Mouse (Mus musculus) bone marrow macrophage, adult 2 months (primary cell): ENCODE measurements at regions not wholly inside any gene's neighbourhood (a gene's known extent, or its start where the extent isn't known, plus 50 kb on each side); places are given as distances from the start of the nearest gene placed in this dataset.
A peak's percentile ranks its signal among the peaks of the same experiment; 100 is the strongest.

Experiments
- H3K27ac ChIP-seq: 2 replicates; pipeline ENCODE4 v1.5.1; 2012; ENCODE audit warnings: low read depth, low read length; ENCODE audit not compliant: insufficient read depth
- H3K4me1 ChIP-seq: 2 replicates; pipeline ENCODE4 v1.6.1; 2012; ENCODE audit warnings: low read length; ENCODE audit not compliant: control insufficient read depth, insufficient read depth
- H3K4me3 ChIP-seq: 2 replicates; pipeline ENCODE4 v1.5.1; 2012; ENCODE audit warnings: mild to moderate bottlenecking, low read length, moderate library complexity; ENCODE audit not compliant: insufficient read depth
- CTCF ChIP-seq: IDR thresholded peaks from 2 replicates; pipeline ENCODE4 v1.5.1; 2012; ENCODE audit warnings: low read depth, mild to moderate bottlenecking, low read length, moderate library complexity
- POLR2A ChIP-seq: IDR thresholded peaks from 2 replicates; pipeline ENCODE4 v1.6.1; 2012; ENCODE audit warnings: mild to moderate bottlenecking, low read depth, low read length, borderline replicate concordance

DNA sequence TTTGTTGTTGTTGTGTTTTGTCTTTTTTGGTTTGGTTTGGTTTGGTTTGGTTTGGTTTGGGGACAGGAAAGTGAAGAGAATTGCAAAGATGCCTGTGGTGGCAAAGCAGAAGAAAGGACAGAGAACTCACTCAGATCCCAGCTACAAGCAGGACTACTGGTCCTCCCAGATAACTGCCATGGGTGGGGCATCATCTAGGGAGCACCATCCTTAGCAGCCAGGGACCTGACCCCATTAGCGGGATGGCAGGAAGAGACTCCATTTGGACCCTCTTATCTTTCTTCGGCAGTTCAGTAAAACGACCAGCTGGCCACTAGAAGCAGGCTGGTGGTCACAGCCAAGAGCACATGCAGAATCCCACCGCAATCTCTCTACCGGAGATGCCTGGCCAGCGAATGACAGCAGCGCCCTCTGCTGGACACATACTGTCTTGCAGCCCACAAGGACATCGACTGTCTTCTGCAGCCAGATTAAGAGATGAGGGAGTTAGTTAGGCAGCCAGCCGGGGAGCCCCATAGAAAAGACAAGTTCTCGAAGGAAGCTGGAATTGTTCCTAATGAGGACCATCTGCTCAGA is 119.8 kb downstream of the Gm9195 start:
- H3K27ac ChIP-seq: no peak overlapping the region
- H3K4me3 ChIP-seq: no peak overlapping the region
- no peaks in the 10 kb centered on the region for H3K4me1 ChIP-seq
- TF ChIP-seq CTCF (peak; percentile 77), POLR2A (no peak)

DNA sequence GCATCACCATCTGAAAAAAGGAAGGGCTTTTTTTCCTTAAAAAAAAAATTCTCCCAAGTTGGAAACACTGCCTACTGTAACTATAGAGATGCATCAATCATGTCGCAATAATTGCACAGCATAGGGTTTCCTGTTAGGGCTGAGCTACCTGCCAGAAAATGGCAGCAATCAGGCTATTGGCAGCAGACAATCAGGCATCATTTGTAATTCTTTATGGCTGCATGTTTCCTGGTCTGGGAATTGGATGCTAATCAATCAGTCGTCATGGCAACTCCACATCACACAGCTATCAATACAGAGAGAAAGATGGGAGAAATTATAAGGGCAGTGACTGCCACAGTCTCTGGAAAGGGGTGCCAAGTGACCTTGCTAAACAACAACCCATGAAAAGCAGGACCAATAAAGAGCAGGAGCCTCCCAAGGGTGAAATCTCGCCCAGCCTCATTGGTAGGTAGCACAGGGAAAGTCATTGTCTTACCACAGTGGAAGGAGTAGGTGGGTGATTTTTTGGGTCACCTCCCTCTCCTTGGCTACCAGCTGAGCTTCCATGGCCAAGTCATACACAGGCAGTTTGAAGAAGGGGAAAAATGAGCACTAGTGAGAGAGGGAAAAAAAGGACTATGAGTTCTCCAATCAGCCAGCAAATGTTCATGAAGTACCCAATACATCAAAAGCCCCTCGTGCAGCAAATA is 130.7 kb downstream of the Gm9195 start:
- H3K4me3 ChIP-seq: no peak overlapping the region
- TF ChIP-seq CTCF (no peak), POLR2A (no peak)
- no peak overlapping the region for H3K27ac ChIP-seq
- no peaks in the 10 kb centered on the region for H3K4me1 ChIP-seq

DNA sequence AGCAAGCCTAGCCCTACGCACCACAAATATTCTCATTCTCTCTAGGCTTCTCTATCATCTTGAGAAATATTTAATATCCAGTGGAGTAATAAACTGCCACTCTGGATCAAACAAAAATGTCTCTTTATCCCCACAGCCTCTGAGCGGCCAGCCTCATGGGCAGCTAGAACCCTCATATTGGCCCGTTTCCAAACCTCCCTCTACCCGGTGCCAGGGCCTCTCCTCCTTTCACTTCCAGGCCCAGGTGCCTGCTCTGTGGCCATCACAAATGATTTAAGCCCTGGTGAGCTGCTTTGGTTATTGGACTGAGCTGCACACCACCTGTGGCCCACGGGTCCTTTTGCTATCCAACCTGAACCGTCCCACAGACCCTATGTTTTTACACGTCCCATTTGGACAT is 131.5 kb downstream of the Gm9195 start:
- no peak for TF ChIP-seq POLR2A
- no peak for TF ChIP-seq CTCF
- Histone ChIP-seq H3K27ac (no peak overlapping the region), H3K4me3 (no peak overlapping the region), H3K4me1 (no peaks in the 10 kb centered on the region)

DNA sequence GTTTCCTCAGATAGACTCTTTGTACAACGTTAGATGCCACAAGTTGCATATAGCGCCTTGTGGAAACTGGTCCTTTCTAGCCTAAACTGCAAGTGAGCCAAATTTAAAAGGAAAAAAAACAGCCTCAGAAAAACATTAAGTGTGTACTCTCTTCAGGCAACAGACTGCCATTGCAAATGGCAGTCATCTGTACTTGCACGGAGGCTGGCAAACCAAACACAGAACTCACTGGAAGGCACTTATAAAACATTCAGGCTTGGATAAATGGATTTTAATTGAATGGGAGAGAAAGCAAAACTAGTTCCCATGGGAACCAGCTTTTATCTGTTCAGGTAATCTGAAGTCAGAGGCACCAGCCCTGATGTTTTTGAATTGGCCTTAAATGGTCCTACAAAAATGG is 133.7 kb downstream of the Gm9195 start:
- TF ChIP-seq POLR2A (no peak), CTCF (no peak)
- H3K4me1 ChIP-seq: no peaks in the 10 kb centered on the region
- H3K27ac ChIP-seq: no peak overlapping the region
- no peak overlapping the region for H3K4me3 ChIP-seq

DNA sequence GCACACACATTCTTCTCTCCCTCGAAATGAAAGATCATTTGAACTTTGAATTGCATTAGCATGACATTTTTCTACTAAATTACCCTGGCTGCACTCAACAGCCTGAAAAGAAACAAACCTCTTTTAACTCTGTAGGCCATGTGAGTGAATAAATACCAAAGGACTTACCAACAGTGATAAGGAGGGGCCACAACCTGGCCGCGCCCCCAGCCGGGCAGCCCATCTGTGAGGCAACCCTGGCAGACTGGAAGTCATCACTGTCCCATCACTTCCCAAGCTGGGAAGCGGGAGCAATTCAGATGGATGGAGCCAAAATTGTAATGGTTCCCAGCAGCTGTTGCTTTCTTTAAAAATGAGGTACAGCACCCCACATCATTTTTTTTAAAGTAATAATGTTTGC is 149.5 kb downstream of the Gm9195 start:
- no peaks in the 10 kb centered on the region for H3K4me1 ChIP-seq
- H3K4me3 ChIP-seq: no peak overlapping the region
- no peak overlapping the region for H3K27ac ChIP-seq
- TF ChIP-seq CTCF (no peak), POLR2A (no peak)

DNA sequence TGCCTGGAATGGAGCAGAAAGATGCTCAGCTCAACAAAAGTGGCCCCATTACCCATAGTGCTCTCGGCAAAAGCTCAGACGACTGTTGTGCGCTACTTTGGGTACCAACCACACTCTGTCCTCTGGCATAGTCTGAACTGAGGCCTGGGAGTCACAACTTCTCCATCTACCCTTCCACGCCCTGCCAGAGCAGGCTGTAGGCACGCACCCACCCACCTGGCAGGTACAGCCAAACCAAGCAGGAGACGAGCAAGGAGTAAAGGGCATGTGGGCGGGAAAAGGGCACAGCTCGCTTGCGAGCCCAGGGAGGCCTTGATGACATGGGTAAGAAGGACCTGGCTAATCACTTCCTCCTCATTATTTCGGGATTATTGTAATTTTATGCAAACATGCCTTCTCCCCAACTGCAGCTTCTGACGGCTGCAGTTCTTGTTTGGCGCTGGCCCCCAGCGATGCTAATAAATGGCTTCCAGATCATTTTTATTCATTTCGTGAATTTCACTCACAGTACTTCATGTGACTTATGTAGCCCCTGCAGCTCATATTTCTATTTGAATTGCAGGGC is 150.0 kb downstream of the Gm9195 start:
- Histone ChIP-seq H3K4me3 (no peak overlapping the region), H3K4me1 (no peaks in the 10 kb centered on the region), H3K27ac (no peak overlapping the region)
- TF ChIP-seq CTCF (no peak), POLR2A (no peak)

DNA sequence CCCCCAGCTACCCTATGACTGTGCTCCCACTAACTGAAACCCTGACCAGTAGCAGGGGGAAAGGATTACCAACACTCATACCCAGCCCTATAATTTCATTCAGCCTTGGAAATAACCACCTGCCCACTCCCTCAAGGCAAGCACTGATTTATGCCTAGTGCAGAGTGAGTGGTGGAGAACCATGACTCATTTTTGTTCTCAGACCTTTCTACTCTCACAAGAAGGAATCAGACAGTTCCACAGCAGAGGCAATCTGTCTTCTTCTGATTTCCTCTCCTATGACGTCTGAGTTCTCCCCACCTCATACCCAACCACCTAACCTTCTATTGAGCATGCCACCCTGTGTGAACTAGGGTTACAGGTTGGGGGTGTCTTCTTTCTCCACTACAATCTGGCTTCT is 153.6 kb downstream of the Gm9195 start:
- Histone ChIP-seq H3K4me1 (no peaks in the 10 kb centered on the region), H3K4me3 (no peak overlapping the region), H3K27ac (no peak overlapping the region)
- no peak for TF ChIP-seq POLR2A
- no peak for TF ChIP-seq CTCF

DNA sequence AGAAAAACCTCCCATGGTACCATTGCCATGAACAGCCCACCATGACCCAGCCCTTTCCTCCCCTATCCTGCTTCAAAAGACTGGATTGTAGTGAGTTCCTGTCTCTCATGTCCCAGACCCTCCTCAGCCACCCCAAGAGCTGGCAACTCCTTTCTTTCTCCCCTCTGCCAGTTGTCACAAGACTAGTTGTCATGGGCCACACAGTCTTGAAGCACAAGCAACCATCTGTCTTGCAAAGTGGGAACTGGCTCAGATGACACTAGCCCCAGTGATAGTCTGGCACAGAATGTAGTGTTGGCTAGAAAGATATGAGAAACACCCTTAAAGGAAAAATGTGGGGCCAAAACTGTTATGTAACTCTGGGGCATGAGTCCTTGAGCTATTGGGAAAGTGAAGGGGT is 187.8 kb downstream of the Gm9195 start:
- no peaks in the 10 kb centered on the region for H3K4me1 ChIP-seq
- no peak for TF ChIP-seq CTCF
- no peak for TF ChIP-seq POLR2A

DNA sequence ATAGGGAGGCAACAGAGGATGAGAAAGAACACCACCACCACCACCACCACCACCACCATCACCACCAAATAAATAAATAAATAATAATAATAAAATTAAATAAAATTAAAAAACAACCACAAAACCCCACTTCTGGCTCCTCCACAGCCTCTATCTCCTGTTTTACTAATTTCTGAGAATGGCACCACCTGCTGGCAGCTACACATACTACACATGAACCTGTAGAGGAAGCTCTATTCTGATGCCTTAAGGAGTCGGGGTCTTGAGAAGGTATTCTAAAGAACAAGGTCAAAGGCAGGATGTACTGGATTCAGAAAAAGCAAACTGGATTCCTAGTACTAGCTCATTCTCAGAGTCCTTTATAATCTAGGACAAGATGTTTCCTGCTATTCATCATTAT is 191.6 kb downstream of the Gm9195 start:
- no peak overlapping the region for H3K4me3 ChIP-seq
- no peak overlapping the region for H3K27ac ChIP-seq
- H3K4me1 ChIP-seq: no peaks in the 10 kb centered on the region
- no peak for TF ChIP-seq POLR2A
- no peak for TF ChIP-seq CTCF

More for the DNA sequence above, 187.8 kb downstream of the Gm9195 start:
- no peak overlapping the region for H3K4me3 ChIP-seq
- no peak overlapping the region for H3K27ac ChIP-seq

DNA sequence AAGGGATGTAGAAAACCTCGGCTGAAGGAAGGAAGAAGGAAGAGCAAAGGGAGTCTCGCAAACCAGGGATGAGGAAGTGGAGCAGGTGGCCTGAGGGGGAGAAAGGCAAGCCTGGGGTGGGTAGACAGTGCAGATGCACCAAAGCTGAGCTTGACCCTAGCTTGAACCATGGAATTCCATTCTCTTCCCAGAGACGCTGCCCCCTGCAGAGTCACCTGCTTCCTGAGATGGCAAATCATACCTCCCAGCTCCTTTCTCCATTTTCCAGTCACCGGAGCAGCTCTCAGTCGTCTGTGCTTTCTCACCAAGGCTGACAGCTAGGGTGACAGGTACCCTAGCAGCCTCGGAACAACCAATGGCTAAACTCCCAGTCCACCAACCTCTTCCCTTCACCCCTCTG is 197.0 kb downstream of the Gm9195 start:
- no peak for TF ChIP-seq CTCF
- TF ChIP-seq POLR2A: no peak
- no peak overlapping the region for H3K4me3 ChIP-seq
- H3K4me1 ChIP-seq: no peaks in the 10 kb centered on the region
- no peak overlapping the region for H3K27ac ChIP-seq
